Mouse (Mus musculus): ENCODE measurements around the gene Cap2. TPM values are rescaled to one million over a fixed set of nuclear protein-coding genes. Genes with fewer than 3 reads are reported as not detected.

Gene Cap2
- polyA plus RNA-seq, 1 experiment from 2014 or later: 9.4 TPM

- WGBS: 54% methylated on average over 1 of the region's 1 CpGs
- Histone ChIP-seq H3K36me3 (peaks cover 36% of the 10 kb centered on the region), H3K4me2 (replicated peaks) (no peak overlapping the region), H3K9ac (no peak overlapping the region), H3K4me1 (peaks cover 4% of the 10 kb centered on the region; the same call in 1 of the 2 replicates), H3K4me3 (no peak overlapping the region), H3K9me3 (no peaks in the 10 kb centered on the region), H3K27ac (no peak overlapping the region), H3K27me3 (replicated peaks) (no peaks in the 10 kb centered on the region)
- ATAC-seq (ENCODE audit: low FRiP score, low read depth): no peak
Measured at GRCm38 (mm10) chr13:46695296-46695908, 193.8 kb downstream of the Cap2 start.

- Histone ChIP-seq H3K4me2 (replicated peaks) (no peak overlapping the region), H3K4me3 (no peak overlapping the region), H3K27me3 (replicated peaks) (no peaks in the 10 kb centered on the region), H3K4me1 (peaks cover 4% of the 10 kb centered on the region; the same call in 1 of the 2 replicates), H3K27ac (no peak overlapping the region), H3K36me3 (peaks cover 30% of the 10 kb centered on the region), H3K9me3 (no peaks in the 10 kb centered on the region), H3K9ac (no peak overlapping the region)
- WGBS: 95% methylated on average over 1 of the region's 1 CpGs
- ATAC-seq (ENCODE audit: low FRiP score, low read depth): no peak
Measured at GRCm38 (mm10) chr13:46695932-46696331, 194.3 kb downstream of the Cap2 start.

- H3K9me3 ChIP-seq: no peaks in the 10 kb centered on the region
Measured at GRCm38 (mm10) chr13:46696788-46697187, 195.1 kb downstream of the Cap2 start.

GRCm38 (mm10) chr13:46699372-46699771, 197.7 kb downstream of the Cap2 start:
- WGBS: 95% methylated on average over 1 of the region's 1 CpGs
- no peak for ATAC-seq (ENCODE audit: low FRiP score, low read depth)
- Histone ChIP-seq H3K4me3 (no peak overlapping the region), H3K27me3 (replicated peaks) (no peaks in the 10 kb centered on the region), H3K9ac (no peak overlapping the region), H3K4me2 (replicated peaks) (no peak overlapping the region), H3K4me1 (peaks cover 4% of the 10 kb centered on the region; the same call in 1 of the 2 replicates), H3K36me3 (peaks cover 26% of the 10 kb centered on the region), H3K9me3 (no peaks in the 10 kb centered on the region), H3K27ac (no peak overlapping the region)

More at GRCm38 (mm10) chr13:46696788-46697187, 195.1 kb downstream of the Cap2 start:
- WGBS: 94% methylated on average over 2 of the region's 2 CpGs
- no peak overlapping the region for H3K4me3 ChIP-seq
- no peak overlapping the region for H3K27ac ChIP-seq
- ATAC-seq (ENCODE audit: low FRiP score, low read depth): no peak
- no peaks in the 10 kb centered on the region for H3K27me3 ChIP-seq (replicated peaks)
- no peak overlapping the region for H3K4me2 ChIP-seq (replicated peaks)
- no peak overlapping the region for H3K9ac ChIP-seq
- peaks cover 32% of the 10 kb centered on the region for H3K36me3 ChIP-seq
- peaks cover 4% of the 10 kb centered on the region; the same call in 1 of the 2 replicates for H3K4me1 ChIP-seq

Other genes starting within 250 kb of the Cap2 start
- gene Stmnd1, start 228.1 kb upstream of the Cap2 start, polyA plus RNA-seq (2016; fragmentation: Nextera tagmentation; extraction: Ambion mirVana): not detected in 2 replicates
- gene Rbm24, start 83.4 kb upstream of the Cap2 start, polyA plus RNA-seq (2016; fragmentation: Nextera tagmentation; extraction: Ambion mirVana): 5.8 and 7.7 TPM in 2 replicates
- gene Fam8a1, start 167.7 kb downstream of the Cap2 start, polyA plus RNA-seq (2016; fragmentation: Nextera tagmentation; extraction: Ambion mirVana): 21.4 and 22.0 TPM in 2 replicates
- gene Nup153, start 226.1 kb downstream of the Cap2 start, polyA plus RNA-seq (2016; fragmentation: Nextera tagmentation; extraction: Ambion mirVana): 31.3 and 39.3 TPM in 2 replicates